Mouse (Mus musculus) ovary, adult 18-20 months (tissue): ENCODE data around the gene Armh4.
A peak's percentile ranks its signal among the peaks of the same experiment; 100 is the strongest.
"Not testable (repeated sequence)": the region's sequence is repeated elsewhere in the genome, so short reads cannot be mapped to it uniquely, and the experiment has no call there.

Experiments
- DNase-seq: peaks from one replicate; pipeline ENCODE4 v3.0.0; 2022; ENCODE audit warnings: low spot score, mixed read lengths

Armh4 gene

GRCm38 (mm10) chr14:49782715-49783531 is at the start of gene Armh4:
Gene Armh4 (minus strand): TSS chr14:49783383.
- peak; percentile 40 for DNase-seq

GRCm38 (mm10) chr14:49829192-49830171 is 46.3 kb upstream of the Armh4 start:
- DNase-seq: no peak

GRCm38 (mm10) chr14:49819721-49820440 is 36.7 kb upstream of the Armh4 start:
- not testable (repeated sequence) for DNase-seq

- not testable (repeated sequence) for DNase-seq
Measured at GRCm38 (mm10) chr14:49818713-49819208, 35.6 kb upstream of the Armh4 start.

GRCm38 (mm10) chr14:49812966-49813365 is 29.8 kb upstream of the Armh4 start:
- DNase-seq: not testable (repeated sequence)

- DNase-seq: not testable (repeated sequence)
Measured at GRCm38 (mm10) chr14:49805051-49805450, 21.9 kb upstream of the Armh4 start.

- DNase-seq: no peak
Measured at GRCm38 (mm10) chr14:49801444-49801843, 18.3 kb upstream of the Armh4 start.

- DNase-seq: no peak
Measured at GRCm38 (mm10) chr14:49793948-49794347, 10.8 kb upstream of the Armh4 start.

- DNase-seq: no peak
Measured at GRCm38 (mm10) chr14:49790542-49790941, 7.4 kb upstream of the Armh4 start.

- DNase-seq: no peak
Measured at GRCm38 (mm10) chr14:49785793-49786192, 2.6 kb upstream of the Armh4 start.

- no peak for DNase-seq
Measured at GRCm38 (mm10) chr14:49783866-49784265, 683 bp upstream of the Armh4 start.

- DNase-seq: no peak
Measured at GRCm38 (mm10) chr14:49780416-49780815, 2.8 kb downstream of the Armh4 start.

GRCm38 (mm10) chr14:49777539-49777938 is 5.6 kb downstream of the Armh4 start:
- not testable (repeated sequence) for DNase-seq

GRCm38 (mm10) chr14:49771746-49772145 is 11.4 kb downstream of the Armh4 start:
- DNase-seq: no peak

GRCm38 (mm10) chr14:49766601-49767000 is 16.6 kb downstream of the Armh4 start:
- no peak for DNase-seq

- DNase-seq: no peak
Measured at GRCm38 (mm10) chr14:49755845-49756244, 27.3 kb downstream of the Armh4 start.

GRCm38 (mm10) chr14:49752614-49753013 is 30.6 kb downstream of the Armh4 start:
- DNase-seq: no peak

- no peak for DNase-seq
Measured at GRCm38 (mm10) chr14:49745874-49746273, 37.3 kb downstream of the Armh4 start.

GRCm38 (mm10) chr14:49743946-49744526 is 39.1 kb downstream of the Armh4 start:
- no peak for DNase-seq

GRCm38 (mm10) chr14:49739328-49739727 is 43.9 kb downstream of the Armh4 start:
- no peak for DNase-seq

GRCm38 (mm10) chr14:49738441-49739088 is 44.6 kb downstream of the Armh4 start:
- DNase-seq: no peak
